Mouse (Mus musculus) right cerebral cortex, postnatal 36 days (tissue): Measurements from ENCODE around the gene Arfrp1.

Source experiments
- DNase-seq, 2 experiments: peaks; one replicate each; pipeline ENCODE4 v3.0.0; 2022; ENCODE audit warnings: low spot score in 2 of 2, mixed read lengths in 1 of 2

The Arfrp1 gene

DNA sequence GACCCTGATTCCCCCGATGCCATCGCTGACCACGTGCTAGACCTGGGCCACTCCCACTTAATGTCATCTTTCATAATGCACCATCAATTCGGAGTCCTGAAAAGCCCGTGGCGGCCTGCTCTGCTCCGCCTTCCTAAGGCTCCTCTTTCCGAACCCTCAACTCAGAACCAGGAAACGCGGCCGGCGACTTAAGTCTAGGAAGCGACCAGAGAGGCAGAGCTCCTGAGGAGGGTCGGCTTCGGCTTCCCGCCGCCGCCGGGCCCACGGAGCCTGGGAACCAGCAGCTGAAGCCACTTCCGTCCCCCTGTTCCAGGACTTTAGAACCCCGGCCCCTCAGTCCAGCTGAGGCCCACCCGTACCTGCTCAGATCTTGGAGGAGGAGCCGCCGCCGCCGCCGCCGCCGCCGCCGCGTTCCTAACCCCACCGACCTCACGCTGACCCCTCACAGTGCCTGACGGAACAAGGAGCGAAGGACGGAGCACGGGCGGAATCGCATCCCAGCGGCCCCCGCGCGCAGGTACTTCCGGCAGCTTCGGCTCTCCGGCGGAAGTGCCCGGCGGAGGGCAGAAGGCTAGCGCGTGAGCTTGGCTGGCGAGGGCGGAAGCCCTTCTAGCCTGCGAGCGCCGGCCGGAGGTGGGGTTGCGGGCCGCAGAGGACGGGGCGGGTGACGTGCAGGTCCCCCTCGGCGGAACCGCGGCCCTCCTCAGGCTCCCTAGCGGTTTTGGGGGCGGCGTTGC is at the start of gene Arfrp1, which contains the start of gene Zgpat:
Gene Arfrp1 (minus strand): TSS at position 545 of the 737 bp plus-strand sequence.
Gene Zgpat (plus strand): TSS at position 69 of the 737 bp plus-strand sequence.
- DNase-seq, result peak; percentile 86 to 89

DNA sequence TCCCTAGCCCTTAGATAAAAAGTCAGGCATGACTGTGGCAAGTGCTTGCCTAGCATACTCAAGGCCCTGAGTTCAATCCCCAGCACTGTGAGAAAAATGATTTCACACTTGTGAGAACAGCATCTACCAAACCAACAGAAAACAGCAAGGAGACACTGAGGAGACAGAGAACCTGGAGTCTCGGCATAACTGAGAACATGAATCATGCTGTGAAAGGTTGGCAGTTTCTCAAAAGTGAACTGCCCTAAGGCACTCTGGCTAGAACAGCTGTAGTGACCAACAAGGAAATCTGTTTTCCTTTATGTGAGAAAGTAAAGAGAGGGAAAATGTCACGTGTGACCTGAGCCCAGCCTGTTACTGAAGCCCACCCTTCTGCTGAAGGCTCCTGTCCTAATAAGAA is 47.9 kb upstream of the Arfrp1 start:
- no peak for DNase-seq

DNA sequence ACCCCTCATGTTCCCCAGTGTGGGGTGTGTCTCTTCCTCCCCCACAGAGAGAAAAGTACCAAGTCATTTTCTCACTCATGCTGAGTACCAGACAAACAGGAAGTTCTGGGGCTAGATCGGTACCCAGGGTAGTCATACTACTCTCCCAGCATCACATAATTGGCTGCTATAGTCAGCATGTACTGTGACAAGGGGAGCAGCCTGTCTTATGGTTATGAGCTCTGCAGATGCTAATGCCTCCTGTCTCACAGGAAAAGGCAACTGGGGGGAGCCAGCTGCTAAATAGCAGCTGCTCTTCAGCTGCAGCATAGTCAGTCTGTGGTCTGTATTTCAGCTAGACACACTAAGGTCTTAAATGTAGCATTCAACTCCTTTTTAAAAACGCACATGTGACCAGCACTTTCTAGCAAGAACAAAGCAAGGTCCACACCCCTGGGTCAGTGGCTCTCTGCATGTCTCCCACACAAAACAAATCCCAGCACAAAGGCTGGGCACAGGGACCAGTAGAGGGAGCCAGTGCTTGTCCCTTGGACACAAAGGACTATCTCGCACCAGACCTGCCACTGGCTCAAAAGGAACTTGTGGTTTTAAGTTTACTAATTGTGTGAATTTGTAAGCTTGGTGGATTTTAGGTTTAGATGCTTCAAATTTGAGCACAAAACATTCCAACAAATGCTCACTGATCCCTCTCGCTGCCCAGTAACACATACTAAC is 45.7 kb upstream of the Arfrp1 start:
- peak; percentile 24 to 37 for DNase-seq

DNA sequence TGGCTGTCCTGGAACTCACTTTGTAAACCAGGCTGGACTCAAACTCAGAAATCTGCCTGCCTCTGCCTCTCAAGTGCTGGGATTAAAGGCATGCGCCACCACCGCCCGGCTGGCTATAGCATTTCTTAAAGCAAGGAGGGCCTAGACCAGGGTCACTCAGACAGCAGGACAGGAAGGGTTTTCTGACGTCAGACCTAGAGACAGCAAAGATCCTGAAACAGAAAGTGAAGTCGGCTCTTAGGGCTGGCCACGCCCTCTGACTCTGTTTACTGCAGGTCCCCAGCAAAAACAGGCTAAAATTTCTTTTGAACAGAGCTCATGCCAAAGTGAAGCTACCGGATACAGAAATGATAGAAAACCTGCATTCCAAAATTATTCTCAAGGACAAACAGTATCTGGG is 44.4 kb upstream of the Arfrp1 start:
- DNase-seq, result no peak

DNA sequence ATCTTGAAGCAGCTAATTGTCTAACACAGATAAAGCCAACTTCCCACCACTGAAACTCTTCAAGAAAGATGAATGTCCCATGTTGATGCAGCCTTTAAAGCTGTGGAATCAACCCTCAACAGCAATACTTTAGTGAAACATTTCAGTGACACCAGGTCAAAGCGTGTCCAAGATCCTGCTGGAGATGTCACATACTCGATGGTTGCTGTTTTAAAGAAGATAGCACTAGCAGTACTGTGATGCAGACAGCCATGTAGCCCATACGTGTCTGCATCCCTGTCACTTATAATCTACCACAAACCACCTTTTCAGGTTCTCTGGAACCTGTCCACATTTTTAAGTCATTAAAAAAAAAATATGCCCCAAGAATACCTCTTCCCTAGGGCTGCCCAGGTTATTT is 38.5 kb upstream of the Arfrp1 start:
- DNase-seq, result no peak

DNA sequence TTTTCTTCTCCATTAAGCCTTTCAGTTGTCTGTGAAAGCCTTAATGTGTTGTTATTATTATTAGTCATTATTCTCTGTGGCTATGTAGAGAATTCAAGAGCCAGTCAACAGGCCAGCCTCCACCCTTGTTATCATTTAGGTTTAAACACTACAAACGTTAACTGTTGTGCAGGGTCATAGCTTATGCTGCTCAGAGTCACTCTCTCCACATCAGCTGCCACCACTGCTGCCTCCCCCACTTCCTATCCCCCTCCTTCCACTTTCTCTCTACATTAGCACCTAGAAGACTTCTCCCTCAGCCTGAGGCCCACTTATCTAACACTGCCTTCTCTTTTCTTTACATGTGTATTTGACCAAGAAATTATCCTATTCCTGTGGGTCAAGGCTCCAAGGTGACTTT is 36.3 kb upstream of the Arfrp1 start:
- DNase-seq, result no peak

DNA sequence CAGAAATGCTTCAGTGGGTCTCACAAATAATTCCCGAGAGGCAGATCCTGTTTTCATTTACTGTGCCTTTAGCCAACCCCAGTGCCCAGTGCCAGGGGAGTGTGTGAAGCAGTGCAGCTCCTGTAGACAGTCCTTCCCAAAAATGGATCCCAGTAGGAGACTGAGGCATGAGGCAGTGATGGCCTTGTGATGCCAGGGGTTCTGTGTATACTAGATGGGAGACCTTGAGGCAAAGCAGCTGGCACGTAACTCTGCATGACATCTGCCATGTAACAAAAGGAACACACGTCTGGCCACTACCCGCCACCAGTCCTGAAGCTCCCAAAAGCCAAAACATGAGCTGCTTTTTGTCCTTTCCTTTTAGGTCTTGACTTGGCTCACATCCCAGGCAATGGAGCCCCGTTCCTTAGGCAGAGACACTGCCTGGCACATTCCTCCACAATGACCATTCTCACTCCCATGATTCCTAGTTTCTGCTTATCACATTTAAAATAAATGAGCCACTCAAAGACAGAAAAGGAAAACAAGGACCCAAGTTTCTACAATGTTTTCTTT is 32.1 kb upstream of the Arfrp1 start:
- DNase-seq, result no peak

DNA sequence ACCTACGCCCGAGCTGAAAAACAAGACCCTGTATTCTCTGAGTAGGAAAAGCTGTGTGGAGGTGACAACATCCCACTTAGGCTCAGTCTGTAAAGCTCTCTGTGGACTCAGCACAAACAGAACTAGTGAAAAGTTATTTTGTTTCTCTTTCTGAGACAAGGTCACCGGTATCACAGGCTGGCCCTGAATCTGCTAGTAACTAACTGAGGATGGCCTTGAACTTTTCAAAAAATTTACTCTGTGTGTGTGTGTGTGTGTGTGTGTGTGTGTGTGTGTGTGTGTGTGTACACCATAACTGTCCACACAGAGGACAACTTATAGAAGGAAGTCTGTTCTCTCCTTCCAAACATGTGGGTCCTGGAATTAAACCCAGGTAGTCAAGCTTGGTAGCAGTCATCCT is 28.9 kb upstream of the Arfrp1 start:
- DNase-seq, result no peak

DNA sequence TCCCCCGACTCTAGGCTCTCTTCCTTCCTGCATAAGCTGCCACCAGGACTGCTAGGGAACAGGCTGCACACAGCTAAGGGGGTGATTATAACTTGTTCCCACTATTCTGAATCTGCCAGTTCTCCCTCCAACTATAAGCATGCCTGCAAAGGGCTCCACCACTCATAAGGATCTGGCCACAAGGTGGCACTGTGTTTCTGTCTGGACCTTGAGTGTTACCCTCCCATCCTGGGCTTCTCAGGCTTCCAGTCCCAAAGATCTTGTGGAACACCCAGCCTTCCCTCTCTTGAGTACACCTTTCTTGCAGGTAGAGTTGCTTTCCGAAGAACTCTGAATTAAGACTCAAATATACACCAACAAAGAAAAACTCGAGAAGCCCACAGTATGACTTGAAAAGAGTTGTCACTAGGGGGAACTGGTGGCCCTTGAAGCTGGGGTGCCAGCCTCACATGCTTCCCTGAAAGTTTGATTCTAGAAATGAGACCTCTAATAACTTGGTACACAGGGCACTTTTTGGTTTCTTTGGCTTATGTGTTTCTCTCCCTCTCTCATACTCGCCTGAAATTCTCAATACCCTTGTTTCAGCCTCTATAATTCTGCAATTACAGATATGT is 27.5 kb upstream of the Arfrp1 start:
- peak; percentile 75 for DNase-seq

DNA sequence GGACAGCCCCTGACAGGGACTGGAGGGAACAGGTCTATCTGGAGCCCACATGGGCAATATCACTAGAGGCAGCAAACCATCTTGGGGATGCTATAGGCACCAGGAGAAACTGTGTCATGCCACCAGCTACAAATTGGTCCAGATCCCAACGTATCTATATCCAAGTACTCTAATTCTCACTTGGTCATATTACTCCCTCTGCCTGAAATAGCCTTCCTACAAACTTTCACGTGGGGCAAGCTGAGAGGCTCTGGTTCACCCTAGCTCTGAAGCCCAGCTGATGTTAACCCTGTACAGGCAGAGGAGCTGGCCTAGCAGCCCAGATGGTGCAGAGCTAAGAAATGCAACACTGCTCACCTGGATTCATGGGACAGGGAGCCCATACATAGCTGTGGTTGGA is 26.3 kb upstream of the Arfrp1 start:
- DNase-seq, result no peak

DNA sequence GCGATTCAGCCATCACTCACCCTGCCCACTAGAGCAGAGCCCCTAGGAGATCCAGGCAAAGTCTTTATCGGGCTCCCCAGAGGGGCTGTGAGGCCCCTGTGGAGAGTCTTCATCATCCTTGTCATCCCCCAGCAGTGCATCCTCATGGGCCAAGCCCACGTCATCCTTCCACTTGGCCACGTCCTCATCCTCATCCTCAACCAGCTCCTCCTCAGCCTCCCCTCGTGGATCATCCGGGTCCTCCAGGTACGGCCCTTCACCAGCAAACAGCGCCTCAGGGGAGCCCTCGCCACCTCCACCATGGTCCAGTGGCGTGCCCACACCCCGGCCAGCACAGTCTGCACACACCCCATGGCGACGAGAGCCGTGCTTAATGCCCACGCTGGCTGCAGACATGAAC is 25.8 kb upstream of the Arfrp1 start:
- DNase-seq, result no peak

DNA sequence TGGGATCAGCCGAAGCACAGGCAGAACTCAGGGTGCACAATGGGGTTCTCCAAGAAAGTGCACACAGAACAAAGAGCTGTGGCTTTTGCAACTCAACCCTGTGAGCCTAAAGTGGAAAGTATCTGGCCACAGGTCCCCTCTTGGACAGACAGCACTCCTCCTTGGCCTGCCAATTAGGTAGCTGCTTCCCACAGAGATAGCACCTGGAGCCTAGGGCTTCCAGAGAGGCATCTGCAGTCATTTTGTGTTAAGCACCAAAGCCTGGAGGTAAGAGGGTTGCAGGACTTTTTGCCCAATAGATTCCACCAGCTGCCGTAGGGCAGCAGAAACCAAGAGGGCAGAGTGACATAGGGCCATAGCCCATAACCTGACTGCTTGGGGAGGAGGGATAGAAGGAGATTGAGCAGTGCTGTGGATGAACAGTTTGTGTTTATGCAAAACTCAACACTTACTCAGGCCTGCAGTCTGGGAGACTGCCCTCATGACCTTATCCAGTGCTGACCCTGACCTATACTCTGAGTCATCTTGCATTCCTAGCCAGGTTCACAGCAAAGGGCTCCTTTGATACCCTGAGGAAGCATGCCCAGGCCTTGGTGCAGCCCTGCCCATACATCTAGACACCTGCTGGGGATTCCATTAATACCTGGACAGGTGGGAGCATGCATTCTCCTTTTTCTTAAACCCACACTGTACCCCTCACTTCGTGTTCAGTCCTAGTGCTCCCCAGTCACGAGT is 25.1 kb upstream of the Arfrp1 start:
- DNase-seq, result no peak

DNA sequence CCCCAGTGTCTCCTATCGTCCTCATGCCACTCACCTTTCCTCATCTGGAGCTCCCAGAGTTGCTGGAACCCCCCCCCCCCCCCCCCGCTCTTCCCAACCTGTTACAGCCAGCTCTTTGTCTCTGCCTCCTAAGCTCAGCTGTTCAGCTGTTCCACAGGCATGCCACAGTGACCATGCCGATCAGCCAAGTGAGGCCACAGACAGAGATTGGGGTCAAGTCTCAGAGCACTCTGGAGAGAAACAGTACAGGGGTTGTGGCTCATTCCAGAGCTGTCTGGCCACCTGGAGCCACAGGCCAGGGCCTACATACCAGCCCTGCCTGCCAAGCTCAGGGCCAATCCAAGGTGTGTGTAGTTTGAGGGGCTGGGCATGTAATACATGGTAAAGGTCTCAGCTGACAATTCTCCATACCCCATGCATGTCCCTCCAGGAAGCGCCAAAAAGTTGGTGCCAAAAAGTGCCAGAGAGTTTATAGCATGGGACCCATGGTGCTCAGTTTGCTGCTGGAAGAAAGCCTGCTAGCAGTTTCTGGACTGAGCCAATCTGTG is 21.5 kb upstream of the Arfrp1 start:
- DNase-seq, result no peak

DNA sequence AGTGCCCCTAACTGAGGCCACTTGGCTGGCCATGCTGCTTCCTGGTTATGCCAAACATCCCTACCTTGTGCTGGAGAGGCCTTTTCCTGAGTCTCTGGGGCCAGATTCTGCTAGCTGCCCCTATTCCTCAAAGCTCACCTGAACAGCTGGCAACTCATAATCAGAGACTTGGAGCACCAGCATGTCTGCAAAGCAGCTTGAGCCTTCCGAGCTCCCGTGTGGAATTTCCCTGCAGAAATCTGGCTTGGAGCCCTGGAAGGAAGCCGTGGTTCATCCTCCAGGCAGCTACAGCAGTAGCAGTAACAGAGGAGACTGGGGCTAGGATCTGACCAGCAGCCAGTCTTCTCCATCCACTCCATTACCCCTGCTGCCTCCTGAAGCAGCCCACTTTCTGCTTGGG is 20.7 kb upstream of the Arfrp1 start:
- peak in 1 of 2 experiments; percentile 53 for DNase-seq

DNA sequence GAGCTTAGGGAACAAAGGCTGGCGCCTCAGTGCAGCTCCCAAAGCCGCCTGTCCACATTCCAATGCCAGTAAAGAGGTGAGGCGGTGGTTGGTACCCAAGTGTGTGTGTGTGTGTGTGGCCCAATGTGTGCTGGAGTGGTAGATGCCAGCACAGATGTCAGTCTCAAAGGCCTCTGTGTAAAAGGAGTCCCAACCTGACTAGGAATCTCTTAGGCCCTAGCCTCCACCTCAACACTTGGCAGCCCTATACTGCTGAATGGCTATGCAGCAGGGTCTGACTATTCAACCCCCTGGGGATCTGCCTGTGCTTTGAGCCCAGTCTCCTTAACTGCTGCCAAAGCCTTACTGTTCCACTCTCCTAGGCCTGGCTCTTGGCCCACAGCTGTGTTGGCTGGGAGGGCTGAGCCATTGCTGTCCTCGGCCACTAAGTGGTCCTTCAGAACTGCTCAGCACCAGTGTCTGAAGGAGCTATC is 19.8 kb upstream of the Arfrp1 start:
- no peak for DNase-seq

DNA sequence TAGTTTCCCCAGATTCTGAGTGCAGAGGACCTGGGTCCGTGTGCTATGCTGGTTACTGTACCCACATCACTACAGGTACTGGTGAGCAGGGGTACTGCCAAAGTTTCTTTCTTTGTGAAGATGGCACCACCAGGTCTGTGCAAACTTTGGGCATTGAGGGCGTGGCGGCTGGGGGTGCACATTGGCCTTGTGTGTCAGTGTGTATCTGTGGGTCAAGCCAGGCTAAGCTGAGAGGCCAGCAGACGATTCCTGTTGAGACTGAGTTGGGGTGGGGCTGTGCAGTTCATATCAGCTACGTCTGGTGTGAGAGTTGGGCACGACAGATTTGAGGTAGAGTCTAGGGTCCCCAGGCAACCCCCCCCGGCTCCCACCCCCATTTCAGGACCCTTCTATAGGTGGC is 19.3 kb upstream of the Arfrp1 start:
- DNase-seq, result no peak

DNA sequence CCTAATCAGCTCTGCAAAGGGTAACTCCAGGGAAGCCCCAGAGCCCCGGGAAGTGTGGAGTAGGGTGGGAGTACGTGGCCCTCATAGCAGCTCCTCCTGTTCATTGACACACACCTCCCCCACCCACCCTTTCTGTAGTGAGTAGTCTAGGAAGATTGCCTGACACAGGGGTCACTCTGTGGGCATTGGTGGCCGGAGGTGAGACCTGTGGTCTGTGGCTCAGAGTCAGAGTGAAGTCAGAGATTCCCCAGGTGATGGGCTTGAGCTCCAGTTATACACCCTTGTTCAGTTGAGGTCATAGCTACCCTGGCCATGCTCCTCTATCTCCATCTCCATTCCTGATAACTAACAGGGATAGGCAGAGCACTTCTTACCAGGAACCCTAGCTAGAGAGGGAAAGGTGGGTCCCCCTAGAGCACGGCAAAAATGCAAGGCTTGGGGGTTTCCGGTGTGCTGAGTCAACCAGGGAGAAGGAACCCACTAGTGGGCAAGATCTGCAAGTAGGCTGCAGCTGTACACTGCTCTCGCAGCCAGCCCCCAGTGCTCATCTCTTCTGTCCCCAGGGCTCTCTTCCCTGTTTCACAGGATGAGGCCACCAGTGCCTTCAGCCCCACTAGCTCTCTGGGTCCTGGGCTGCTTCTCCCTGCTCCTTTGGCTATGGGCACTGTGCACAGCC is 16.6 kb upstream of the Arfrp1 start:
- no peak for DNase-seq

DNA sequence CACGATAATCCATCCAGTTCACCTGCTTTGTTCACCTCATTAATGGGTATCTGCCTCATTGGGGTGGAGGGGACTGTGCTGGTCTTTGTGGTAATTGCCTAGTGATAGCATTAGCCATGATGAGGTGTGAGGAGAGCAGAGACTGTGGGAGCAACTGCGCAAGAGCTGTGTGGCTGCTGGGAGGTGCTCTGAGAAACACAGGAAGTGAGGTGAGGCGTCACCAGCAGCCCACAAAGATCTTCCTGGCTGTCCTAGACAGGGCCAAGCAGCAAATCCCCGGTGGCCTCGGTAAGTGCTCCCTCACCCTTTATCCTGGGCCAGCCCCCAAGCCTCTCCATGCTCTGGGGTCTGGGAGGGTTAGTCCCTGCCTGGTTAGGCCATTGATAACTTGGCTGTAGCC is 15.9 kb upstream of the Arfrp1 start:
- no peak for DNase-seq

DNA sequence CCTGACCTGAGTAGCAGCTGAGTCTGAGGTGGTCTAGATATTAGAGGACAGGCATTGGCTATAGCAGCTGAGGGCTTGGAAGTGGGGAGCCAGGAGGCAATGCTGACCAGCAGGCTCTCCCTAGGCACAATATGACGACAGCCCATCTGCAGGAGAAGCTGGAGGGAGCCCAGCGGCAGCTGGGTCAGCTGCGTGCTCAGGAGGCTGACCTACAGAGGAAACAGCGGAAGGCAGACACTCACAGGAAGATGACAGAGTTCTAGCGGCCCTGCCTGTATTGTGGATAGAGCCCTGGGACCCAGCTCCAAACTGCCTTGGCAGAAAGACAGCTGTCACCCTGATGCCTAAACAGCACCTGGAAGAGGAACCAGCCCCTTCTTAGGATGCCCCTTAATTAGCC is 15.0 kb upstream of the Arfrp1 start:
- DNase-seq, result no peak

DNA sequence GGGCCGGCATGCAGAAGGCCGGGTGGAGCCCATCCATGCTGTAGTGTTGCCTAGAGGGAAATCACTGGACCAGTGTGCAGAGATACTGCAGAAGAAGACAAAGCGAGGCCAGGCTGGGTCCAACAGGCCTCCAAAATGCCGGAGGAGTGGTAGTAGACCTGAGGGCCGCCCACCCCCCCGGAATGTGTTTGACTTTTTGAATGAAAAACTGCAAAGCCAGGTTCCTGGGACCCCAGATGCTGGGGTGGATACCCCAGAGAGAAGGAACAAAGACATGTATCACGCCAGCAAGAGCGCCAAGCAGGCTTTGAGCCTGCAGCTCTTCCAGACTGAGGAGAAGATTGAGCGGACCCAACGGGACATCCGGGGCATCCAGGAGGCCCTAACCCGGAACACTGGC is 14.6 kb upstream of the Arfrp1 start, which contains the start of gene Lime1:
Gene Lime1 (plus strand): TSS at position 301 of the 400 bp plus-strand sequence.
- DNase-seq, result no peak

DNA sequence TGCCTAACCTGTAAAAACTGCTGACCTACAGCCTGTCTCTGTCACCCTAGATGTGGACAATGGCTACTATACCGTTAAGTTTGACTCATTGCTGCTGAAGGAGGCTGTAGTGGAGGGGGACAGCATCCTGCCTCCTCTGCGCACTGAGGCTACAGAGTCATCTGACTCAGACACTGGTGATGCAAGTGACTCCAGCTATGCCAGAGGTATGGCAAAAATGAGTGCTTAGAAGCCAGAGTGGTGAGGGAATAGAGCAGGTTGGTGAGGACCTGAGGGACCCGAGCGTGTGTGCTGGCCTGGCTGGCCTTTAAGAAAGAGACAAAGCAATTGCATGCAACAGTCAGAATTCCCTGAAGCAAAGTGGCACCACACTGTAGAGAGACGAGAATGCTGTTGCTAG is 13.5 kb upstream of the Arfrp1 start:
- DNase-seq, result no peak
